Mouse (Mus musculus) liver, adult 2 months (tissue): ENCODE results near the gene Zfr2.

ENCODE experiments used
- CTCF ChIP-seq: fragments of 200-500 bp; IDR thresholded peaks from 2 replicates; pipeline ENCODE4 v1.5.1; 2011; ENCODE audit warnings: low read depth, low read length, control low read depth
- POLR2A ChIP-seq: fragments of 200-500 bp; IDR thresholded peaks from 2 replicates; pipeline ENCODE4 v1.6.1; 2011; ENCODE audit warnings: low read length, control low read depth; ENCODE audit not compliant: insufficient read depth; ENCODE audit errors: extremely low read depth

DNA sequence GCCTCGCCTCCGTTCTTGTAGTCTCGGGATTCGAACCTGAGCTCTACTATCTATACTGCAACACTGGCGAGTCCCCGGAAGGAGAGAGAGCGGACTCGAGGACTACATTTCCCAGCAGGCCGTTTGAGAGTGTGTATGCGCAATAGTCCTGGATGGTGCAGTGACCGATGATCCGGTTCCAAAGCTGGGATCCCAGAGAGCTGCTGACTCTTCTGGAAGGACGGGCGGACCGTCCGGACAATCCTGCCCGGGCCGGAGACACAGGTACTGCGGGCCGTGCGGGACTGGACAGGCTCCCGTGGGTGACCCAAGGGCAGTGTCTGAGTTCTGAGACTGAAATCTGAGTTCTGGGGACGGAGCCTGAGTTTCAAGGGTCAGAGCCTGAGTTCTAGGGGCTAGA lies 35.1 kb downstream of the Zfr2 start:
- TF ChIP-seq POLR2A (peak; percentile 93), CTCF (no peak)
